Mouse (Mus musculus) cerebellum, postnatal 36 days (tissue): ENCODE measurements around the gene Sftpa1.

Experiments
- DNase-seq, 2 experiments: peaks; one replicate each; pipeline ENCODE4 v3.0.0; 2021 to 2022; ENCODE audit warnings: mixed read lengths in 2 of 2

The Sftpa1 gene

GRCm38 (mm10) chr14:41162663-41163062 lies 31.1 kb downstream of the Sftpa1 start:
- peak; percentile 4 to 6 for DNase-seq

GRCm38 (mm10) chr14:41167278-41167677 lies 35.7 kb downstream of the Sftpa1 start:
- no peak for DNase-seq

- no peak for DNase-seq
Measured at GRCm38 (mm10) chr14:41168567-41168966, 37.0 kb downstream of the Sftpa1 start.

GRCm38 (mm10) chr14:41170514-41170913 lies 38.9 kb downstream of the Sftpa1 start:
- DNase-seq = no peak

GRCm38 (mm10) chr14:41174802-41175201 lies 43.2 kb downstream of the Sftpa1 start:
- no peak for DNase-seq

GRCm38 (mm10) chr14:41185059-41185821 lies 53.7 kb downstream of the Sftpa1 start, which contains the start of gene Sftpd:
Sftpd (minus strand) TSS chr14:41185149.
- no peak for DNase-seq
